Mouse (Mus musculus): ENCODE results near the gene Srp14. TPM values are rescaled to one million over a fixed set of nuclear protein-coding genes. Genes with fewer than 3 reads are reported as not detected.

Gene Srp14
- polyA plus RNA-seq (2015; fragmentation: Nextera tagmentation; extraction: Ambion mirVana): 196 and 218 TPM in 2 replicates

DNA sequence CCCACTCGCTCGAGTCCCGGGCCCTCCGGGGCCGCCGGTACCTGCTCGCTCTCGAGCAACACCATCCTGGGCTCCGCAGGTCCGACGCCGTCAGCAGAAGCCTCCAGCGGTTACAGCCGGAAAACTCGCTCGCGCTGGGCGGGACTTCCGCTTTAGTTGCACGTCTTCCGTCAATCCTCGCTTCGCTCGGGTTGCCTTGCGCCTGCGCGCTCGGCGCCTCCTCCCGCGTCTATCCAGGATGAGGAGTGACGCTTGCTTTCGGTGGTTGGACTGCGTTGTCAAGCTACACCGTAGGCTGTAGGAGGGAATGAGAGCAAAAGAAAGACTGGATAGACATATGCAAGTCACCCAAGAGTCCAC, at the start of gene Srp14:
Srp14 (minus strand) TSS at position 162 of the 360 bp plus-strand sequence.
- under 1% methylated on average over 35 of the region's 35 CpGs for WGBS
- peak within 1 kb of the TSS; percentile 96 for H3K9ac ChIP-seq
- peak within 1 kb of the TSS; percentile 84 for H3K27ac ChIP-seq (replicated peaks)
- ATAC-seq (ENCODE audit: extremely low read depth, insufficient number of reproducible peaks, low FRiP score, low TSS enrichment): peak; percentile 84
- H3K9me3 ChIP-seq: no peaks in the 10 kb centered on the region
- peak within 1 kb of the TSS; percentile 97 for H3K4me3 ChIP-seq
- peak within 1 kb of the TSS; percentile 93 for H3K4me2 ChIP-seq
- H3K36me3 ChIP-seq: peaks cover 35% of the 10 kb centered on the region
- no peaks in the 10 kb centered on the region for H3K27me3 ChIP-seq (replicated peaks)
- peaks cover 15% of the 10 kb centered on the region for H3K4me1 ChIP-seq

DNA sequence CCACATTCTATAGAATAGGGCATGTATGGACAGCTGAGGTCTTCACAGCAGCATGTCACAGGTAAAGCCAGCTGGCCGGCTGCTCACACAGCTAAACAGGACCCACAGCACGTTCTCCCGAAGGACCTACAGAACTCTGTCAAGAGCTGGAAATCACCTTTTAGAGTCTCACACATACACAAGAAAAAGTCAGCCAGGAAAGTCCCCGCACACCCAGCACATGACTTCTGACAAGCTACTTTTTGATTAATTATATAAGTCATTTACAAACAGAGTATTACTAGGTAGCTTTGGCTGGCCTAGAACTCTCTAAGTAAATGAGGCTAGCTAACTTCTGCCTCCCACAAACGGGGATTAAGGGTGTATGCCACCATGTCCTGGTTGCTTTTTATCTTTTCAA, 47.0 kb upstream of the Srp14 start:
- 79% methylated on average over 5 of the region's 5 CpGs for WGBS
- Histone ChIP-seq H3K27ac (replicated peaks) (no peak overlapping the region), H3K4me2 (no peak overlapping the region), H3K4me3 (no peak overlapping the region), H3K36me3 (peaks cover 12% of the 10 kb centered on the region), H3K27me3 (replicated peaks) (no peaks in the 10 kb centered on the region), H3K4me1 (peaks cover 57% of the 10 kb centered on the region), H3K9ac (no peak overlapping the region), H3K9me3 (no peaks in the 10 kb centered on the region)
- ATAC-seq (ENCODE audit: extremely low read depth, insufficient number of reproducible peaks, low FRiP score, low TSS enrichment): no peak

DNA sequence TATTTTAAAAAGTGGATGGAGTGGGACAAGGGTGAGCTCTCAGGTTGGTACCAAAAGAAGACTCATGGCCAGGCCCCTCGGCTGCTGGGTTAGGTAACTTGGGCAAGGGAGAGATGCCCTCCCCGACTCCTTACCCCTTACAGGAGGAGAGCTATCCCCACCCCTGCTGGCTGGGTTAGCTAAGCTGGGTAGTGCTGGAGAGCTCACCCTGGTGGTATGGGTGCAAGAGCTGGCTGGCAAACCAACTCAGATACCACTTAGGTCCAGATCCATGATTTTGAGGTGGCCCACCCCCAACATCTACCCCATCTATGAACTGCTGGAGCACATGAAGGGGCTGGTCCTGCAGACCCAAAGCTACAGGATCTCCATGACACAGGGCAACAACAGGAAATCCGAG, 45.3 kb upstream of the Srp14 start:
- ATAC-seq (ENCODE audit: extremely low read depth, insufficient number of reproducible peaks, low FRiP score, low TSS enrichment): no peak
- Histone ChIP-seq H3K27ac (replicated peaks) (no peak overlapping the region), H3K9me3 (no peaks in the 10 kb centered on the region), H3K4me1 (peaks cover 57% of the 10 kb centered on the region), H3K4me2 (no peak overlapping the region), H3K36me3 (no peaks in the 10 kb centered on the region), H3K9ac (no peak overlapping the region), H3K27me3 (replicated peaks) (no peaks in the 10 kb centered on the region), H3K4me3 (no peak overlapping the region)
- 74% methylated on average over 3 of the region's 3 CpGs for WGBS

DNA sequence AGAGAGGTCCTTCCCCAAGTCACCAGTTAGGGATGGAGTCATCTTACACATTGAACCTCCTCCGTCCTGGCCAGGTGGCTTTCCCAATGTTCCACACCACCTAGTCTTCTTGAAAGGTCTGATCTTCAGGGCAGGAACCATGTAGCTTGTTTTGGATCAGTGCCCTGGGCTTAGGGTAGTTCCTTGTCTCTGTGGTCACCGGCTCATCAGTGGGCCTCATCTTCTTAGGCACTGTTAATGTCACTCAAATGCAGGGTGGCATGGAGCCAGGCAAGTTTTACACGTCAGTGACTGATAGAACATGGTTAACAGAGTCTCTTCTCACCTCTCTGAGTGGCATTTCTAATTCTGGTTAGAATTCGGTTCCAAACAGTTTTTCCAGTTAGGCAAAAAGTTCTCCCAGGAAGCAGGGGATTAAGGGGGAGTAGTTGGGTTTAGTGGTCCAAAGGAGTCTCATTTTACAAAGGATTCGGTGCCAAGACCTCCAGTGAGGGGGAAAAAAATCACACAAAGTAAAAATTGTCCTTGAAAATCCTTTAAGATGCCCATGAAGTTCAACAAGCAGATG, 43.7 kb upstream of the Srp14 start:
- 0 out of 2 replicates have a peak, but pooled peaks have one; percentile 17 for ATAC-seq (ENCODE audit: extremely low read depth, insufficient number of reproducible peaks, low FRiP score, low TSS enrichment)
- H3K27me3 ChIP-seq (replicated peaks): no peaks in the 10 kb centered on the region
- no peaks in the 10 kb centered on the region for H3K9me3 ChIP-seq
- H3K4me2 ChIP-seq: no peak overlapping the region
- no peak overlapping the region for H3K9ac ChIP-seq
- WGBS: 30% methylated on average over 5 of the region's 5 CpGs
- H3K4me1 ChIP-seq: peaks cover 47% of the 10 kb centered on the region
- no peaks in the 10 kb centered on the region for H3K36me3 ChIP-seq
- H3K4me3 ChIP-seq: no peak overlapping the region
- peak overlapping the region; percentile 44 for H3K27ac ChIP-seq (replicated peaks)

DNA sequence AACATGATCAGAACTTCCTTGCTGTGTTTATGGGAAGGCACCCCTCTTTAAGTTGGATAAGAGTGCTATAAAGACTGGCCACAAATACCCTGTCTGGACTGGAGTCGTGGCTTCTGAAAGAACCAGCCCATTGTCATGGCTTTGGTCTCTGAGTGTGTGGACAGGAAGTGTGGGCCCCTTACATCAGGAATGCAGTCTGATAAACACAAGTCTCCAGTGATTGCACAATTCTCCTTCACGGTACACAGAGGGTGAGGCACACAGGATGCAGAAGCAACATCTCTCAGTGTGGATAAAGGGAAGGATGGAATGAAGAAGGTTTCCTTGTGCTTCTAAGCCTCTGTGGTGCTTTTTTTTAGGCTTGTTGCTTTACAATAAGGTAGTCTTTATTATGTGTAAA, 42.8 kb upstream of the Srp14 start:
- no peak overlapping the region; the same call in 1 of the 2 replicates for H3K9ac ChIP-seq

DNA sequence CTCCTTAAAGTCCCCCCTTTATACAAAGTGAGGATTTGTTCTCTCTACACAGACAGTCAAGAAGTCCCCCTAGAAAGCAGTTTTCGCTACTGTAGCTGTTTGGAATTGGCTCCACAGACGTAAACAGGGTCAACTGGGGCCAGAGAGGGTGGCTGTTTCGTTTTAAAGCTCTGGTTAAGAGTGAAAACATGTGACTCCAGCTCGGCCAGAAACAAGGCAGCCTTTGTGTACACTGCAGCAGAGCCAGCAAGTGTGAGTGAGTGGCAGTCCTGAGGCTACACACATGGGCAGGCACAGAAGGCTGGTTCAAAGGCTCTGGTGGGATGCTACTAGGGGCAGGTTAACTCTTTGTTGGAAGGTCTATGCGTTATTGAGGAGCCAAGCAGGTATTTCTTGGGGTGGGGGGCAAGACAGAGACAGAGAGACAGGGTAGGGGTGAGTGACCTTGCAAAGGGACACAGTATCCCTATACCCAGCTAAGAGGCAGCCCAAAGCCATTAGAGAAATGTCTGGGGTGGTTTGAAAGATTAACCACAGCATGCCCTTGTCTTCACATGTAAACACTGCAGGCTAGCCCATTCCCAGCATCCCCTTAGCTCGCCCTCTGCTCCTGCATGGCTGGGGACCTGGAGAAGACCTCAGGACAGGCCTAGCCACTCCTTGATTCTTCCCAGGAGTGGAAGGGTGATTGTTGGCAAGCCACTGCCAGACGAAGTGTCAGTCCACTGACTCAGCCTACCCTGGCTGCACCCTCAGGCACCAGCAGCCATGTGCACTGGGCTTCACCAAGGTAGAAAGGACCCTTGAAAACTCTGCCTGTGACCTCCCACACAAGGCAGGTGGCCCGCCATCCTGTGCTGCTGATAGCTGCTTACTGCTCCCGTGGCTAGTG, 40.8 kb upstream of the Srp14 start:
- no peak overlapping the region for H3K4me3 ChIP-seq
- WGBS: 41% methylated on average over 9 of the region's 9 CpGs
- peak overlapping the region; percentile 65 for H3K27ac ChIP-seq (replicated peaks)
- peak overlapping the region; percentile 15; the same call in 1 of the 2 replicates for H3K9ac ChIP-seq
- no peak overlapping the region for H3K4me2 ChIP-seq
- H3K36me3 ChIP-seq: no peaks in the 10 kb centered on the region
- no peaks in the 10 kb centered on the region for H3K27me3 ChIP-seq (replicated peaks)
- no peaks in the 10 kb centered on the region for H3K9me3 ChIP-seq
- H3K4me1 ChIP-seq: peaks cover 43% of the 10 kb centered on the region
- ATAC-seq (ENCODE audit: extremely low read depth, insufficient number of reproducible peaks, low FRiP score, low TSS enrichment): no peak

More for the DNA sequence above, 42.8 kb upstream of the Srp14 start:
- no peak overlapping the region for H3K4me3 ChIP-seq
- H3K27ac ChIP-seq (replicated peaks): peak overlapping the region; percentile 44
- H3K36me3 ChIP-seq: no peaks in the 10 kb centered on the region
- peaks cover 43% of the 10 kb centered on the region for H3K4me1 ChIP-seq
- H3K9me3 ChIP-seq: no peaks in the 10 kb centered on the region
- no peaks in the 10 kb centered on the region for H3K27me3 ChIP-seq (replicated peaks)
- no peak for ATAC-seq (ENCODE audit: extremely low read depth, insufficient number of reproducible peaks, low FRiP score, low TSS enrichment)
- 4% methylated on average over 2 of the region's 2 CpGs for WGBS
- no peak overlapping the region for H3K4me2 ChIP-seq

DNA sequence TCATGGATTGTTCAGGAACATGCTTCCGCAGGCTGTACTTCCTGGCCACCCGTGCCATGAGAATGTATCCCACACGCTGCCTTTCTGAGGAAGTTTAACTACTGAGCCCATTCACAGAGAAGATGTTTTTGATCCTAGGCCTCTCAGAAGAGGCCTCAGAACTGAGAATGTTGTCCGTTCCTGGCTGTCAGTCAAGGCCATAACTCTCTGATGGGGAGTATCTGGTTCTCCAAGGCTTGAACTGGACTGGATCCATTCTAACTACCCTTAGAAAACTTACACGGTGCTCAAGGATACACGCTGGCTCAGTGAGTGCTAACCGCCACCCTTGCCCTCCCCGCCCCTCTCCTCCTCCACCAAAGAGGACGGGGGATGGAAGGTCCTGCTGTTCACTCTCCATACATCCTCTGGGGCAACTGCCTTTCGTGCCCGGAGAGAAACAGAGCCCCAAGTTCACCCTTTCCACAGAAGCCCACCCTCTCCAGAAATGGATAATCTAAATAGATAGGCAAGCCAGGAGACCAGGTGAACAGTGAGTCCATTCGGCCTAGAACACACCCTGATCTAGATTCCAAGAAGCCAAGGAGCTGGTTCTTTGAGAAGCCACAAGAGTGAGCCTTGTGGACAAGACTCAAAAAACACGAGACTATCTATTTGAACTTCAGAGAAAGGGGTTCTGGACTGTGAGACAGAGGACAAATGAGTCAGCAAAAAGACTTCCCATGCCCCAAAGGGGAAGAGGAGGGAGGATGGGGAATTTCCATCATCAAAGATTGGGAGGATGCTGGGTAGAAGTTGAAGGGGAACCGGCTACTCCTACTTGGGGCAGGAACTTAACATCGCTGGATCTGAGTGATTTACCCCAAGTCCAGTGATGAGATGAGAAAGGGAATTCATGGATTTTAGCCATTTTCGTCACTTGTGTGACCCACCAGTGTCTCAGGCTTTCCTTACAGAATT, 33.2 kb upstream of the Srp14 start:
- peak overlapping the region; percentile 30 for H3K27ac ChIP-seq (replicated peaks)
- H3K9ac ChIP-seq: no peak overlapping the region
- no peak overlapping the region for H3K4me3 ChIP-seq
- H3K9me3 ChIP-seq: no peaks in the 10 kb centered on the region
- H3K27me3 ChIP-seq (replicated peaks): no peaks in the 10 kb centered on the region
- ATAC-seq (ENCODE audit: extremely low read depth, insufficient number of reproducible peaks, low FRiP score, low TSS enrichment): no peak
- H3K4me2 ChIP-seq: no peak overlapping the region
- 69% methylated on average over 16 of the region's 16 CpGs for WGBS
- no peaks in the 10 kb centered on the region for H3K36me3 ChIP-seq
- H3K4me1 ChIP-seq: peaks cover 29% of the 10 kb centered on the region

DNA sequence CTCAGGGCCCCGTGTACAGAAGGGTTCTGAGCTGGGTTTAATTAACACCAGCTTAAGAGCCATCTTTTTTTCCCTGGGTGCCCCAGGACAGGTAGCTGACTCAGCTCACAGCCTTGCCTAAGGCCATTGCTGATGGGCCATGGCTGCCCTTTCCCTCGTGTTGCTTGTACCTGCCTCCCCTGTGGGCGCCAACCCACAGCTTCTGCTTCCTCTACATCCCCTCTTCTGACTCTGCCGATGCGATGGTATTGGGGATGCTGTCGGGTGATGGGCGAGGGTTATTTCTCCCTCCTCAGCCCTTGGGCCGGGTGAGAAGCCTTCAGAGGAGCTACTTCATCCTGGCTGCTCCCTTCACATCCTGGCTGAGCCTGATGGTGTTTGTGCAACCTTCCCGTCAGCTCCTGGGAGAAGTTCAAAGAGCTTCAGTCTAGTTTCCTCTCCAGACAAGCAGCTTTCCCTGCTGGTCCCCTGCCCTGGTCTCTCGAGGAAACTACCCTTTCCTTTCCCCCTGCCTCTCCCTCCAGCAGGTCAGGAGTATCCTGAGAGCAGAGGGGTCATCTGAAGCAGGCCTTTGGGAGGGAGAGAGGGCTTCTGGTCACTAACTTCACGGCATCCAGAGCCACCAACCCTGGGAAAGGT, 32.4 kb upstream of the Srp14 start:
- no peak for ATAC-seq (ENCODE audit: extremely low read depth, insufficient number of reproducible peaks, low FRiP score, low TSS enrichment)
- WGBS: 45% methylated on average over 11 of the region's 11 CpGs

DNA sequence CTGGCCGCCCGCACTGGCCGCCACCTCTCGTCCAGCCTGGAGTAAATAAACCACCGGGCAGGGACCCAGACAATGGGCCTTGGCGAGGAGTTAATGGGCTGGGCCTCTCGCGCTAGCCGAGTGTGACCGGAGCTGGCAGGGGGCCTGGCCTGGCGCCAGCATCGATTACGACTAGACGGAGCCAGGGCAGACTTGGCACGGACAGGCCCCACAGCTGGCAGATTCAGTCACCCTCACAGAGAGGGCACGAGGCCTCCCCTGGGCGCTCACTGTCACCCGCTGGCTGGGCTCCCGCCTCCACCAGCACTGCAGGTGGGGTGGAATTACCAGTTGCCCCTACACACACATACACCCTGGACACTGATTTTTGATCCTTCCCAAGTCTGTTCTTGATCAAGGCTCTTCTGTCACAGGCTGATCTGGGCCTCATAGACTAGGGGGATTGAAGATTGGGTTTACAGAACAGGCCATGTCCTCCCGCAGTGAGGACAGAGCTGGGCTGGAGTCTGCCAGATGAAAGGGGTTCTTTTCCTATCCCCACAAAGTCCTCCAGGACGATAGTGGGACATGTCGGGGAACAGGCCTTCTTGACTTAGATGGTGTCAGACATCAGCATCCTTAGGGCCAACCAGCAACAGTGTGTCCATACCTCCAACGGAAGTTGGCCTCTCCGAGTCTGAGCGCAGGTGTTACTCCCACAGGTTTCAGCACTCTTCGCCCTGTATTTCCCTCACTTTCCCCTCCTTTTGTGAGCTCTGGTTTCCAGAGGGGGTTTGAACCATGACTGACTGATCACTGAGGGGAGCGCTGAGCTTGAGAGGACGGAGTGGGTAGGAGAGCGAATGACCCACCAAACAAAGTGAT, 31.2 kb upstream of the Srp14 start:
- H3K4me2 ChIP-seq: peak overlapping the region; percentile 19
- H3K36me3 ChIP-seq: no peaks in the 10 kb centered on the region
- 43% methylated on average over 29 of the region's 29 CpGs for WGBS
- H3K4me3 ChIP-seq: no peak overlapping the region
- ATAC-seq (ENCODE audit: extremely low read depth, insufficient number of reproducible peaks, low FRiP score, low TSS enrichment): peak; percentile 61; the same call in 1 of the 2 replicates
- peak overlapping the region; percentile 64 for H3K27ac ChIP-seq (replicated peaks)
- H3K4me1 ChIP-seq: peaks cover 29% of the 10 kb centered on the region
- no peaks in the 10 kb centered on the region for H3K27me3 ChIP-seq (replicated peaks)
- H3K9ac ChIP-seq: peak overlapping the region; percentile 68
- no peaks in the 10 kb centered on the region for H3K9me3 ChIP-seq

More for the DNA sequence above, 32.4 kb upstream of the Srp14 start:
- Histone ChIP-seq H3K36me3 (no peaks in the 10 kb centered on the region), H3K4me2 (no peak overlapping the region), H3K9ac (no peak overlapping the region), H3K27ac (replicated peaks) (peak overlapping the region; percentile 30), H3K4me1 (peaks cover 29% of the 10 kb centered on the region), H3K4me3 (no peak overlapping the region), H3K27me3 (replicated peaks) (no peaks in the 10 kb centered on the region), H3K9me3 (no peaks in the 10 kb centered on the region)

Measured in heart, embryonic 13.5 days (tissue).